Mouse (Mus musculus) CH12.LX (cell line): Measurements from ENCODE around the gene Gstp2. TPM values are rescaled to one million over a fixed set of nuclear protein-coding genes. Genes with fewer than 3 reads are reported as not detected.

ENCODE experiments used
- DNase-seq: peaks from one replicate; pipeline ENCODE4 v3.0.0-alpha.2; 2013; ENCODE audit errors: extremely low read depth
- H3K27ac ChIP-seq: 2 replicates; pipeline ENCODE4 v1.5.1; 2012; ENCODE audit warnings: low read depth, mild to moderate bottlenecking, control low read depth, moderate library complexity; ENCODE audit not compliant: insufficient read depth
- H3K27me3 ChIP-seq: replicated peaks from 2 replicates; pipeline ENCODE3; 2012; ENCODE audit warnings: inconsistent platforms
- H3K36me3 ChIP-seq, 2 experiments: replicated peaks in 1 of 2; 2 replicates each; pipeline versions ENCODE3 to v1.6.1; 2012; ENCODE audit warnings: inconsistent platforms in 1 of 2, low read length in 1 of 2, mild to moderate bottlenecking in 1 of 2, mixed read lengths in 1 of 2, moderate library complexity in 1 of 2; ENCODE audit not compliant: control insufficient read depth in 1 of 2, insufficient read depth in 1 of 2
- H3K4me1 ChIP-seq, 2 experiments: 2 replicates each; pipeline ENCODE4 v1.6.1; 2012; ENCODE audit warnings: inconsistent platforms in 1 of 2, moderate library complexity in 1 of 2; ENCODE audit not compliant: insufficient read depth in 2 of 2, control insufficient read depth in 1 of 2
- H3K4me2 ChIP-seq: 2 replicates; pipeline ENCODE4 v1.6.1; 2012; ENCODE audit warnings: low read depth, mild to moderate bottlenecking, control low read depth; ENCODE audit not compliant: poor library complexity, insufficient read depth, severe bottlenecking
- H3K4me3 ChIP-seq, 3 experiments: fragments of 150-350 bp in 1 of 3; sonication (generic) in 1 of 3; replicated peaks in 1 of 3; 2 replicates each; pipeline versions ENCODE3 to v1.5.1; 2011 to 2012; ENCODE audit warnings: low read depth in 2 of 3, low read length in 2 of 3, mild to moderate bottlenecking in 2 of 3, moderate library complexity in 2 of 3, control low read depth in 1 of 3, improper control_type of control experiment in 1 of 3, inconsistent platforms in 1 of 3, mixed read lengths in 1 of 3; ENCODE audit not compliant: poor library complexity in 1 of 3
- H3K79me2 ChIP-seq: replicated peaks from 2 replicates; pipeline ENCODE4 v1.6.1; 2012; ENCODE audit warnings: mild to moderate bottlenecking, moderate library complexity; ENCODE audit not compliant: control insufficient read depth, poor library complexity, insufficient read depth, severe bottlenecking; ENCODE audit errors: extremely low read depth
- H3K9ac ChIP-seq: 2 replicates; pipeline ENCODE4 v1.6.1; 2012; ENCODE audit warnings: low read depth, mild to moderate bottlenecking, control low read depth, moderate library complexity; ENCODE audit not compliant: insufficient read depth
- H3K9me3 ChIP-seq: replicated peaks from 2 replicates; pipeline ENCODE3; 2012; ENCODE audit warnings: low read length, inconsistent platforms, mixed read lengths
- BHLHE40 ChIP-seq: IDR thresholded peaks from 2 replicates; pipeline ENCODE4 v1.6.1; 2011; ENCODE audit warnings: mild to moderate bottlenecking, low read depth, low read length, improper control_type of control experiment
- CHD1 ChIP-seq: IDR thresholded peaks from 2 replicates; pipeline ENCODE4 v1.6.1; 2012; ENCODE audit warnings: low read depth, low read length, improper control_type of control experiment, inconsistent platforms
- CTCF ChIP-seq, 2 experiments: IDR thresholded peaks in 1 of 2; conservative IDR thresholded peaks in 1 of 2; 2 replicates each; pipeline ENCODE4 v1.5.1; 2011 to 2012; ENCODE audit warnings: low read depth in 2 of 2, low read length in 2 of 2, improper control_type of control experiment in 1 of 2, inconsistent platforms in 1 of 2, mild to moderate bottlenecking in 1 of 2, moderate library complexity in 1 of 2
- E2F4 ChIP-seq: IDR thresholded peaks from 2 replicates; pipeline ENCODE4 v1.6.1; 2011; ENCODE audit warnings: low read depth, low read length, improper control_type of control experiment; ENCODE audit not compliant: insufficient replicate concordance
- ELF1 ChIP-seq: IDR thresholded peaks from 2 replicates; pipeline ENCODE4 v1.6.1; 2014; ENCODE audit warnings: low read depth, mild to moderate bottlenecking, inconsistent platforms, low read length, improper control_type of control experiment
- EP300 ChIP-seq: IDR thresholded peaks from 2 replicates; pipeline ENCODE4 v1.6.1; 2011; ENCODE audit warnings: low read length, improper control_type of control experiment
- ETS1 ChIP-seq: conservative IDR thresholded peaks from 2 replicates; pipeline ENCODE4 v1.6.1; 2012; ENCODE audit warnings: low read depth, mild to moderate bottlenecking, inconsistent platforms, low read length, improper control_type of control experiment, moderate library complexity
- GABPA ChIP-seq: IDR thresholded peaks from 2 replicates; pipeline ENCODE4 v1.6.1; 2012; ENCODE audit warnings: low read depth, low read length, improper control_type of control experiment, inconsistent platforms; ENCODE audit not compliant: insufficient replicate concordance
- HCFC1 ChIP-seq: IDR thresholded peaks from 2 replicates; pipeline ENCODE4 v1.6.1; 2012; ENCODE audit warnings: low read depth, mild to moderate bottlenecking, inconsistent platforms, low read length, improper control_type of control experiment
- JUN ChIP-seq: IDR thresholded peaks from 2 replicates; pipeline ENCODE4 v1.6.1; 2011; ENCODE audit warnings: low read depth, mild to moderate bottlenecking, low read length, improper control_type of control experiment, moderate library complexity; ENCODE audit not compliant: insufficient read depth
- JUND ChIP-seq: conservative IDR thresholded peaks from 2 replicates; pipeline ENCODE4 v1.6.1; 2011; ENCODE audit warnings: low read depth, low read length, improper control_type of control experiment
- MAX ChIP-seq: IDR thresholded peaks from 2 replicates; pipeline ENCODE4 v1.6.1; 2011; ENCODE audit warnings: low read length, improper control_type of control experiment
- MXI1 ChIP-seq: IDR thresholded peaks from 2 replicates; pipeline ENCODE4 v1.6.1; 2011; ENCODE audit warnings: mild to moderate bottlenecking, low read depth, low read length, improper control_type of control experiment
- PAX5 ChIP-seq: IDR thresholded peaks from 2 replicates; pipeline ENCODE4 v1.6.1; 2012; ENCODE audit warnings: low read length, inconsistent platforms, mixed read lengths
- POLR2A ChIP-seq: IDR thresholded peaks from 2 replicates; pipeline ENCODE4 v1.6.1; 2011; ENCODE audit warnings: low read depth, mild to moderate bottlenecking, improper control_type of control experiment, low read length
- POLR2AphosphoS2 ChIP-seq: IDR thresholded peaks from 2 replicates; pipeline ENCODE4 v1.6.1; 2011; ENCODE audit warnings: low read depth, low read length, improper control_type of control experiment
- RAD21 ChIP-seq: IDR thresholded peaks from 2 replicates; pipeline ENCODE4 v1.6.1; 2011; ENCODE audit warnings: low read depth, mild to moderate bottlenecking, low read length, improper control_type of control experiment, moderate library complexity
- RCOR1 ChIP-seq: conservative IDR thresholded peaks from 2 replicates; pipeline ENCODE4 v1.6.1; 2012; ENCODE audit warnings: low read depth, mild to moderate bottlenecking, inconsistent platforms, low read length, improper control_type of control experiment
- SMC3 ChIP-seq: IDR thresholded peaks from 2 replicates; pipeline ENCODE4 v1.6.1; 2011; ENCODE audit warnings: low read depth, low read length, improper control_type of control experiment
- TBP ChIP-seq: conservative IDR thresholded peaks from 2 replicates; pipeline ENCODE4 v1.6.1; 2011; ENCODE audit warnings: low read depth, low read length, improper control_type of control experiment
- TCF12 ChIP-seq: IDR thresholded peaks from 2 replicates; pipeline ENCODE4 v1.6.1; 2014; ENCODE audit warnings: low read depth, mild to moderate bottlenecking, inconsistent platforms, low read length, improper control_type of control experiment
- UBTF ChIP-seq: IDR thresholded peaks from 2 replicates; pipeline ENCODE4 v1.6.1; 2012; ENCODE audit warnings: low read depth, mild to moderate bottlenecking, inconsistent platforms, low read length, improper control_type of control experiment, moderate library complexity
- USF2 ChIP-seq: conservative IDR thresholded peaks from 2 replicates; pipeline ENCODE4 v1.6.1; 2011; ENCODE audit warnings: low read depth, low read length, improper control_type of control experiment
- ZC3H11A ChIP-seq: IDR thresholded peaks from 2 replicates; pipeline ENCODE4 v1.6.1; 2012; ENCODE audit warnings: low read depth, mild to moderate bottlenecking, inconsistent platforms, low read length, improper control_type of control experiment
- ZMIZ1 ChIP-seq: IDR thresholded peaks from 2 replicates; pipeline ENCODE4 v1.6.1; 2012; ENCODE audit warnings: low read depth, mild to moderate bottlenecking, inconsistent platforms, low read length, improper control_type of control experiment
- dilution Hi-C: fragments of 300-500 bp; cut with MboI; formaldehyde crosslinking; loops from 2 replicates; pipeline ENCODE4 v1.14.3; 2020; ENCODE audit warnings: low sequenced_read_pairs; ENCODE audit not compliant: extremely low pct_unique_long_range_greater_than_20kb, extremely low pct_ligation_motif_present
- in situ Hi-C: fragments of 300-500 bp; cut with MboI; formaldehyde crosslinking; loops from 3 replicates; pipeline ENCODE4 v1.14.3; 2019; ENCODE audit warnings: low sequenced_read_pairs, low pct_ligation_motif_present, low pct_unique_long_range_greater_than_20kb, mixed read lengths
- polyA plus RNA-seq: library from polyadenylated mRNA; unstranded; fragments of >175 nt; gene quantifications from 2 replicates; pipeline ENCODE4 v1.2.1, GENCODE M21; 2012; ENCODE audit warnings: low read depth; ENCODE audit not compliant: insufficient read length
- total RNA-seq, 2 experiments: library from RNA; depleted of rRNA; stranded (reverse); fragments of 300-350 nt in 1 of 2; fragments of >200 nt in 1 of 2; gene quantifications; 2 replicates each; pipeline ENCODE4 v1.2.3; 2012 to 2014

Gstp2 gene
- total and polyA plus RNA-seq, 3 experiments: 1.4 to 21.1 TPM; not detected in 1

GRCm38 (mm10) chr19:3995505-3995904, 50.3 kb downstream of the Gstp2 start:
- no peak for DNase-seq
- H3K9ac ChIP-seq: no peak overlapping the region
- no peak overlapping the region for H3K27ac ChIP-seq
- H3K4me2 ChIP-seq: no peak overlapping the region
- H3K79me2 ChIP-seq: no peaks in the 10 kb centered on the region
- H3K4me1 ChIP-seq: peaks cover 7 to 11% of the 10 kb centered on the region in 2 experiments; a peak in 3 of 4 replicates
- dilution Hi-C loops (no loop called here), in situ Hi-C loops (no loop called here)
- H3K36me3 ChIP-seq: no peaks in the 10 kb centered on the region
- no peaks in the 10 kb centered on the region for H3K9me3 ChIP-seq
- H3K4me3 ChIP-seq: no peak overlapping the region
- peaks cover 58% of the 10 kb centered on the region for H3K27me3 ChIP-seq
- no peak for TF ChIP-seq GABPA
- TF ChIP-seq CTCF (conservative IDR thresholded peaks at IDR 0.05 in 1 of 2, IDR thresholded peaks at IDR 0.05 in 1 of 2; ENCODE audit: low read depth in 2 of 2, low read length in 2 of 2): no peak
- TF ChIP-seq TBP: no peak
- no peak for TF ChIP-seq UBTF
- no peak for TF ChIP-seq RCOR1
- no peak for TF ChIP-seq SMC3
- no peak for TF ChIP-seq JUND

GRCm38 (mm10) chr19:3994932-3995331, 50.9 kb downstream of the Gstp2 start:
- Histone ChIP-seq H3K4me1 (peaks cover 7 to 11% of the 10 kb centered on the region in 2 experiments; a peak in 3 of 4 replicates), H3K4me3 (no peak overlapping the region), H3K4me2 (no peak overlapping the region), H3K36me3 (no peaks in the 10 kb centered on the region), H3K27ac (no peak overlapping the region), H3K27me3 (peaks cover 59% of the 10 kb centered on the region), H3K9ac (no peak overlapping the region), H3K9me3 (no peaks in the 10 kb centered on the region), H3K79me2 (no peaks in the 10 kb centered on the region)
- no peak for DNase-seq
- no peak for TF ChIP-seq MXI1
- TF ChIP-seq E2F4: no peak
- TF ChIP-seq TCF12: no peak
- TF ChIP-seq RAD21: no peak
- no peak for TF ChIP-seq POLR2AphosphoS2
- TF ChIP-seq ZMIZ1: no peak
- TF ChIP-seq MAX: no peak
- no peak for TF ChIP-seq PAX5
- TF ChIP-seq HCFC1: no peak
- no peak for TF ChIP-seq JUN
- TF ChIP-seq ZC3H11A: no peak
- TF ChIP-seq CHD1: no peak
- TF ChIP-seq ETS1: no peak
- no peak for TF ChIP-seq ELF1
- no peak for TF ChIP-seq POLR2A
- no peak for TF ChIP-seq USF2
- TF ChIP-seq BHLHE40: no peak
- TF ChIP-seq EP300: no peak
- TF ChIP-seq UBTF: no peak
- in situ Hi-C loops: no loop called here
- dilution Hi-C loops: no loop called here
